Mouse (Mus musculus): ENCODE results near the gene Ndufs2. TPM values are rescaled to one million over a fixed set of nuclear protein-coding genes. Genes with fewer than 3 reads are reported as not detected.

Gene Ndufs2
- polyA plus RNA-seq, 1 experiment from 2014 or later = 215 TPM

DNA sequence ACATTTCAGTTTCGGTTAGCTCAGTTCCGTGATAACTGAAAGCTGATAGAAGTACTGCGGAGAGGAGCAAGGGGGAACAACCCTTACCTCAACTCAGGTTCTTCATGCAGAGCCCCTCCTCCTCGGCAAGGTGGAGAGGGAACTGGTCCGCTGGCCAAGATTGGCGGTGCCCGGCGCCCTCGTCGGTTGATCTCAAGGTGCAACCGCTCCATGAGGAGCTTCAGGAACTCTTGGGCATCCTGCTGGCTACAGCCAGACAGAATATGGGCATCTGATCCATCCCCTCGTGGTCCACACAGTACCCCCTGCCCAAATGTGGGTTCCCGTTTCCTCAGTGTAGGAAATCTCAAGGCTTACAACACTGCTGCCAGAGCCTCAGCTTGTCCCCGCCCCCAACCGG is 33.3 kb upstream of the Ndufs2 start:
- Histone ChIP-seq H3K36me3 (peaks cover 33% of the 10 kb centered on the region), H3K4me2 (replicated peaks) (no peak overlapping the region), H3K9me3 (no peaks in the 10 kb centered on the region), H3K9ac (replicated peaks) (no peak overlapping the region), H3K4me3 (no peak overlapping the region), H3K4me1 (peaks cover 48% of the 10 kb centered on the region), H3K27ac (replicated peaks) (no peak overlapping the region), H3K27me3 (no peaks in the 10 kb centered on the region)
- WGBS = 90% methylated on average over 15 of the region's 15 CpGs
- no peak for ATAC-seq (replicated peaks)

DNA sequence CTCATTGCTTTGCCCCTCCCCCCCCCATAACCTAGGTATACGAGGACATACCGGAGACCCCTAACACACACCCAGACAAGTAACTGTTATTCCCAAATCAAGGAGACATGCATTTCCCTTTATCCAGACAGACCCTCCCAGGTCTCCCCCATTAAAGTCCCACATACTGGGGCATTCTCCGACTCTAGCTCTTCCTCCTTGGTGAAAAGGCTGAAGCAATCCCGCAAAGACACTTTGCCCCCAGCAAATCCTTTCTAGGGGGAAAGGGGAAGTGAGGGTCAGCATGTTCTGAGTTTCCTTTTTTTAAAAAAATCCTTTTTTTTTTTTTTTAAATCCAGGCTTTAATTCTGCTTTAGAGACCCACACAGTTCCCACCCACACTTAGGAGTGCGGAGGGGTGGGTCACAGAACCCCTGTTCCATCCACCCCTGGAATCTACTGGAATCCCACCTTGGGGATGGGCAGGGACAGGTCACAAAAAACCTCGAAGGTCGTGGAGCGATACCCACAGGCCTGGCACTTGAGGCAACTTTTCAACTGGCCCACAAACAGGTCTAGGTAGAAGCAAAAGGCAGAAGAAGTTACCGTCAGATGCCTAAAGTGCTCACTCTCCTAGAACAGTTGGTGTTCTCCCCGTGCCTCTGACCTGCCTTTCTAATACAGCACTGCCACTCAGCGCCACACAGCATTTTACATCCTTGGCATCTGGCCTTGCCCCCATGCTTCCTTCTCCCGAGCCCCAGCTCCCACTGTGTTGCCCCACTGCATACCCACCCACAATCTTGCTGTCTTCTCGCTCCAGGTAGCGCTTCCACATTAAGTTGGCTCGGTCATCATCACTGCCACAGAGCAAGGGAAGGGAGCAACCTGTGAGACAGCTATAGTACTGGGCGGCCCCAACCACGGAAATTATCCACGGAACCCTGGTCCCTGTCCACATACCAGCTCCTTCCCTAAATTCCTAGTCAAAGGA is 32.3 kb upstream of the Ndufs2 start:
- no peaks in the 10 kb centered on the region for H3K27me3 ChIP-seq
- no peaks in the 10 kb centered on the region for H3K9me3 ChIP-seq
- no peak overlapping the region for H3K4me3 ChIP-seq
- H3K4me2 ChIP-seq (replicated peaks) = no peak overlapping the region
- H3K4me1 ChIP-seq = peaks cover 51% of the 10 kb centered on the region
- no peak overlapping the region for H3K9ac ChIP-seq (replicated peaks)
- no peak overlapping the region for H3K27ac ChIP-seq (replicated peaks)
- peaks cover 24% of the 10 kb centered on the region for H3K36me3 ChIP-seq
- 92% methylated on average over 18 of the region's 18 CpGs for WGBS
- no peak for ATAC-seq (replicated peaks)

DNA sequence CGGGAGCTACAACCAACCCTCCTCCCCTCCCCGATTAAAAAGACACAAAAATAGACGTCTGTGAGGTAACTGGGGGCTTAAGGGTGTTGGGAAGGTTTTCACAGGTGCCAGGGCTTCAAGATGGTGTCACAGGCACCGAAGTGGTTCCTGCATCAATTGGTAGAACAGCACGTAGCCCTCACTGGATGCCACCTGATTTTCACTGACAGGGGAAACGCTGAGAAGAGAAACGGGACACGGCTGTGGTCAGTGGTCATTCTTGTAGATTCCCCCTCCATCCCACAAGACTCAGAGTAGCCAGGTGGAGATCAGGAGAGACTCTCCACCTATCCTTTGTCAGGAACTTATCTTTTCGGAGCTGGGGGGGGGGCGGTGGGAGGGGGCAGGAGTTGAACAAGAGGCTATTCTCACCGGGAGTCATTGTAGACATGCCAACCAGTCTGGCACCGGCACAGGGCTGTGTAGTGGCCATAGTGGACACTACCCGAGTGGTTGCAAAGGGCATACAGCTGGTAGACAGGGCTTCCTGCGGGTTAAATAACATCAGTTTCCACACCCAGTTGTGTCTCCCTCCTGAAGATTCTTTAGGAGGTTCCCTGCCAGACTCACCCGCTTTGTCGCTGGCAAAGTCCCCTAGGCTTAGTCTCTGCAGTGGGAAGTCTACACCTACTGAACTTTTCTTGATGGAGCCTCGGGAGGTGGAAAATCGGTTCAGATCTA is 31.1 kb upstream of the Ndufs2 start:
- Histone ChIP-seq H3K27ac (replicated peaks) (no peak overlapping the region), H3K4me3 (no peak overlapping the region), H3K9me3 (no peaks in the 10 kb centered on the region), H3K4me1 (peaks cover 46% of the 10 kb centered on the region), H3K36me3 (peaks cover 34% of the 10 kb centered on the region), H3K4me2 (replicated peaks) (no peak overlapping the region), H3K27me3 (no peaks in the 10 kb centered on the region), H3K9ac (replicated peaks) (no peak overlapping the region)
- no peak for ATAC-seq (replicated peaks)
- WGBS = 76% methylated on average over 18 of the region's 18 CpGs

- peaks cover 39% of the 10 kb centered on the region for H3K4me1 ChIP-seq
- peak overlapping the region; percentile 45 for H3K9ac ChIP-seq (replicated peaks)
- H3K4me3 ChIP-seq = peak overlapping the region; percentile 55
- WGBS = 2% methylated on average over 10 of the region's 10 CpGs
- H3K27ac ChIP-seq (replicated peaks) = peak overlapping the region; percentile 79
- H3K27me3 ChIP-seq = no peaks in the 10 kb centered on the region
- H3K36me3 ChIP-seq = peaks cover 41% of the 10 kb centered on the region
- H3K9me3 ChIP-seq = no peaks in the 10 kb centered on the region
- peak overlapping the region; percentile 80 for H3K4me2 ChIP-seq (replicated peaks)
- peak; percentile 41 for ATAC-seq (replicated peaks)
Observed at GRCm38 (mm10) chr1:171281528-171281923, 30.3 kb upstream of the Ndufs2 start.

GRCm38 (mm10) chr1:171280916-171281527 is 29.8 kb upstream of the Ndufs2 start, which contains the start of gene Ppox:
Gene Ppox (minus strand): TSS chr1:171281186.
- ATAC-seq (replicated peaks) = peak; percentile 99
- no peaks in the 10 kb centered on the region for H3K27me3 ChIP-seq
- H3K9ac ChIP-seq (replicated peaks) = peak within 1 kb of the TSS; percentile 60
- peak within 1 kb of the TSS; percentile 79 for H3K27ac ChIP-seq (replicated peaks)
- H3K4me1 ChIP-seq = peaks cover 34% of the 10 kb centered on the region
- WGBS = 0% methylated on average over 26 of the region's 26 CpGs
- H3K36me3 ChIP-seq = peaks cover 43% of the 10 kb centered on the region
- peak within 1 kb of the TSS; percentile 55 for H3K4me3 ChIP-seq
- H3K9me3 ChIP-seq = no peaks in the 10 kb centered on the region
- H3K4me2 ChIP-seq (replicated peaks) = peak within 1 kb of the TSS; percentile 80

DNA sequence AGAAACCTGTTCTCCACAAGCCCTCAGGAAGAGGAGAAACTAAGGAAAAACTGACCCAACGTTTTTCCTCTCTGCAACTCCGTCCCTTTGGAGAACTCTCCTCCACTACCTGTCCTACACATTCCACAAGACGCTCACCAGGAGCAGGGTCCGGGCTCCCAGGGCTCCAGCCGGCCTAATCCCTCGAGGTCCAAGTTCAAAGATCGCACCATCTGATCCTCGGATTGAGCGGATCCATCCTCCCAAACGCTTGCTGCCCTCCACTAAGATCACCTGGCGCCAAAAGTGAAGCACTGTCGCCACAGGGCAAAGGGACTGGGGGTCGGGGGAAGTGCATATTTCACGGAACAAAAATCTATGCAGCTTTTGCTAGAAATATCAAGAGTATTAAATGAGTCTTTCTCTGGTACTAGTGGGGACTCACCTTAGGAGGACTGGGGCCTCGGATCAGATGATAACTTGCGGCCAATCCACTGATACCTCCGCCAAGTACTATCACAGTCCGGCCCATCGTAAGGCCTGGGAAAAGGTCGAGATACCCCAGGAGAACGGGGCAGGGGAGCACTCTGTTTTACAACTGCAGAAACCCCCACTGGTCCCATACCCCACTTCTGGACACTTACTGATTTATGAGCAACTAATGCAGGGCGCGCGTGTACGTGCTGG is 29.2 kb upstream of the Ndufs2 start:
- Histone ChIP-seq H3K9ac (replicated peaks) (peak overlapping the region; percentile 60), H3K27ac (replicated peaks) (no peak overlapping the region), H3K4me2 (replicated peaks) (peak overlapping the region; percentile 80), H3K9me3 (no peaks in the 10 kb centered on the region), H3K36me3 (peaks cover 46% of the 10 kb centered on the region), H3K27me3 (no peaks in the 10 kb centered on the region), H3K4me3 (peak overlapping the region; percentile 55), H3K4me1 (peaks cover 28% of the 10 kb centered on the region)
- WGBS = 1% methylated on average over 25 of the region's 25 CpGs
- no peak; the same call in 1 of the 2 replicates for ATAC-seq (replicated peaks)

DNA sequence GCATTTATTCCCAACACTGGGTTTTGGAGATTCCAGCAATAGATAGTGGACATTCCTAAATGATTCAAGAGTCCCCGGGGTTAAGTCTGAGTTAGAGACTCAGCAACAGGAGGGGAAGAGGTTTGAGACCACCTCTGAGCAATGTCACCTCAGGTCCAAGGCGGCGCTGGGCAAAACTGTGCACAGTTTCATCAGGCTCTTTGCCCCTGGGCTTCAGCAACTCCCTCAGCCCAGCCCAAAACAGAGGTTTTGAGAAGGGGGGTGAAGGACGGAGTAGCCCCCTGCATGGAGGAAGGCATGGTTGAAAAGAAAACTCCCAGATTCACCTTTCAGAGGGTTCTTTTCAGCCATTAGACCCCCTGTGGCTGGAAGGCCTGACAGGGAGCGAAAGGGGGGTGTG is 28.5 kb upstream of the Ndufs2 start:
- Histone ChIP-seq H3K4me3 (peak overlapping the region; percentile 55), H3K9ac (replicated peaks) (peak overlapping the region; percentile 60; the same call in 1 of the 2 replicates), H3K9me3 (no peaks in the 10 kb centered on the region), H3K36me3 (peaks cover 52% of the 10 kb centered on the region), H3K27me3 (no peaks in the 10 kb centered on the region), H3K27ac (replicated peaks) (no peak overlapping the region), H3K4me1 (peaks cover 25% of the 10 kb centered on the region), H3K4me2 (replicated peaks) (peak overlapping the region; percentile 80)
- no peak for ATAC-seq (replicated peaks)
- WGBS = 67% methylated on average over 5 of the region's 5 CpGs

GRCm38 (mm10) chr1:171279012-171279705 is 28.0 kb upstream of the Ndufs2 start:
- no peaks in the 10 kb centered on the region for H3K27me3 ChIP-seq
- no peaks in the 10 kb centered on the region for H3K9me3 ChIP-seq
- H3K27ac ChIP-seq (replicated peaks) = no peak overlapping the region
- H3K4me3 ChIP-seq = no peak overlapping the region
- no peak overlapping the region for H3K4me2 ChIP-seq (replicated peaks)
- peaks cover 25% of the 10 kb centered on the region for H3K4me1 ChIP-seq
- 92% methylated on average over 14 of the region's 14 CpGs for whole genome bisulfite sequencing
- no peak for ATAC-seq (replicated peaks)
- H3K9ac ChIP-seq (replicated peaks) = no peak overlapping the region
- H3K36me3 ChIP-seq = peaks cover 54% of the 10 kb centered on the region

DNA sequence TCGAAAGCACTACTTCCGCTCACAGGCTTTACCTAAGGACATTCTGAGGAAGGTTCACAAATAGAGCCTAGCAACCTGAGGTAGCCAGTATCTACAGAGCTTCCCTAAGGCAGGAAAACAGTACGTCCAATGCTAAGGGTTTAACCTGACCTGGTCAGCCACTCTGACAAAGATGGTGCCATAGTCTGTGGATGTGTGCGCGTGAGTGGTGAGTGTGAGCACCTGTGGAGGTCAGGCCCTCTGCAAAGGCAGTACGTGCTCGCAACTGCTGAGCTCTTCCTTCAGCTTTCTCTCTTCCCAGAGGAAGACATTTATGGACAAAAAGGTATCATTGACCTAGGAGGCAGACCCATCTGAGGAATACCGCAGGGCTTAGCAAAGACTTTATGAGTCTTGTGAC is 27.2 kb upstream of the Ndufs2 start:
- Histone ChIP-seq H3K36me3 (peaks cover 56% of the 10 kb centered on the region), H3K9ac (replicated peaks) (no peak overlapping the region), H3K4me1 (peaks cover 25% of the 10 kb centered on the region), H3K4me2 (replicated peaks) (no peak overlapping the region), H3K9me3 (no peaks in the 10 kb centered on the region), H3K27ac (replicated peaks) (no peak overlapping the region), H3K4me3 (no peak overlapping the region), H3K27me3 (no peaks in the 10 kb centered on the region)
- 94% methylated on average over 8 of the region's 8 CpGs for WGBS
- ATAC-seq (replicated peaks) = no peak

GRCm38 (mm10) chr1:171277736-171278135 is 26.5 kb upstream of the Ndufs2 start:
- Histone ChIP-seq H3K4me2 (replicated peaks) (no peak overlapping the region), H3K27me3 (no peaks in the 10 kb centered on the region), H3K9me3 (no peaks in the 10 kb centered on the region), H3K9ac (replicated peaks) (no peak overlapping the region), H3K4me1 (peaks cover 25% of the 10 kb centered on the region), H3K27ac (replicated peaks) (no peak overlapping the region), H3K4me3 (no peak overlapping the region), H3K36me3 (peaks cover 61% of the 10 kb centered on the region)
- WGBS = 89% methylated on average over 10 of the region's 10 CpGs
- ATAC-seq (replicated peaks) = no peak

DNA sequence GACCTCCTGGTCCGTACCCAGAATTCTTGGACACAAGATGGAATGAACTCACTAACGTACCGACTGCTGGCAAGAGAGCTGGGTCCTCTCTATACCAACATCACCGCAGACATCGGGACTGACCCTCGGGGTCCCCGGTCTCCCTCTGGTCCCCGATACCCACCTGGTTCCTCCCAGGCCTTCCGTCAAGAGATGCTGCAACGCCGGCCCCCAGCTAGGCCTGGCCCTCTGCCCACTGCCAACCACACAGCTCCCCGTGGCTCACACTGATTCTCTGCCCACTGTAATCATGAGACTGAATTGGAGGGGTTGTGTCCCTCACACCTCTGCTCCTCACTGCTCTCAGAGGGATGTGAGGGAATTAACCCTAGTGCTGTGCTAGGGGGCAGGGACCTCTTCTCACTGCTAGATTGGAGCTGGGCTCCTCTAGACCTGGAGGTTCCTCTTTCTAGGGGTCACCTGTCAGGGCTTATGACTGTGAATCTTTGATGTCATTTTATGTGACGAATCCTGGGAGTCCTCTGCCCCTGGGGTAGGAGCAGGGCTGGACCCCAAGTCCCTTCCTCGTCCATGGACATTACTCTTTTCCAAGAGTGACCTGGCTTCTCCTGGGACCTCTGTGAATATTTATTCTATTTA is 25.0 kb upstream of the Ndufs2 start:
- H3K4me1 ChIP-seq = peaks cover 30% of the 10 kb centered on the region
- ATAC-seq (replicated peaks) = no peak
- no peaks in the 10 kb centered on the region for H3K27me3 ChIP-seq
- peaks cover 60% of the 10 kb centered on the region for H3K36me3 ChIP-seq
- H3K4me2 ChIP-seq (replicated peaks) = no peak overlapping the region
- H3K4me3 ChIP-seq = no peak overlapping the region
- H3K9ac ChIP-seq (replicated peaks) = no peak overlapping the region
- H3K9me3 ChIP-seq = no peaks in the 10 kb centered on the region
- 91% methylated on average over 14 of the region's 14 CpGs for WGBS
- no peak overlapping the region for H3K27ac ChIP-seq (replicated peaks)
